Mouse (Mus musculus): Measurements from ENCODE around the gene Scg5.

GRCm38 (mm10) chr2:113749309-113749708, 79.6 kb downstream of the Scg5 start:
- TF ChIP-seq CTCF (IDR thresholded peaks at IDR 0.05; ENCODE audit: extremely low read depth, insufficient read length, insufficient replicate concordance, low read depth, low read length): no peak
- no peak for TF ChIP-seq POLR2A (IDR thresholded peaks at IDR 0.05; ENCODE audit: low read depth, low read length)

Data from small intestine, adult 2 months (tissue).